Mouse (Mus musculus) mesoderm, embryonic 11.5 days (tissue): ENCODE data around the gene Gpr84.
A peak's percentile ranks its signal among the peaks of the same experiment; 100 is the strongest.

Experiments used
- DNase-seq: peaks from one replicate; pipeline ENCODE4 v3.0.0-alpha.2; 2012; ENCODE audit warnings: low read depth, low spot score

Gpr84 gene

DNA sequence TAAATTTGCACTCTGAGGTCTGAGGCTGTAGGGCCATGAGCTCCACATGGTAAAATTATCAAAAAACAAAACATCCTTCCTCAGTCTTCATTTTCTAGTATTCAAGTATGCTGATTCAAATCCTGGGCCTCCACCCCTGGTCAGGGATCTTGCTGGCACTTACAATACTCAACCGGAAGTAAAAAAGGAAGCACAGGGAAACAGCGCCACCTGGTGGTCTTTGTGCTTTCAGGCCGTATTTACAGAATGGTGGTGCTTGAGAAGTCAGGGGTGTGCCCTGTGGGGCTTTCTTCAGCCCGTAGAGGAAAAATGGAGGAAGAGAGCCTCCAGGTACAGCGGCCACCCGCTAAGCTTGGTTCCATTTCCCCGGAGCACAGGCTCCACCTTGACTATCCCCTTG is 3.3 kb downstream of the Gpr84 start:
- DNase-seq = peak; percentile 97

DNA sequence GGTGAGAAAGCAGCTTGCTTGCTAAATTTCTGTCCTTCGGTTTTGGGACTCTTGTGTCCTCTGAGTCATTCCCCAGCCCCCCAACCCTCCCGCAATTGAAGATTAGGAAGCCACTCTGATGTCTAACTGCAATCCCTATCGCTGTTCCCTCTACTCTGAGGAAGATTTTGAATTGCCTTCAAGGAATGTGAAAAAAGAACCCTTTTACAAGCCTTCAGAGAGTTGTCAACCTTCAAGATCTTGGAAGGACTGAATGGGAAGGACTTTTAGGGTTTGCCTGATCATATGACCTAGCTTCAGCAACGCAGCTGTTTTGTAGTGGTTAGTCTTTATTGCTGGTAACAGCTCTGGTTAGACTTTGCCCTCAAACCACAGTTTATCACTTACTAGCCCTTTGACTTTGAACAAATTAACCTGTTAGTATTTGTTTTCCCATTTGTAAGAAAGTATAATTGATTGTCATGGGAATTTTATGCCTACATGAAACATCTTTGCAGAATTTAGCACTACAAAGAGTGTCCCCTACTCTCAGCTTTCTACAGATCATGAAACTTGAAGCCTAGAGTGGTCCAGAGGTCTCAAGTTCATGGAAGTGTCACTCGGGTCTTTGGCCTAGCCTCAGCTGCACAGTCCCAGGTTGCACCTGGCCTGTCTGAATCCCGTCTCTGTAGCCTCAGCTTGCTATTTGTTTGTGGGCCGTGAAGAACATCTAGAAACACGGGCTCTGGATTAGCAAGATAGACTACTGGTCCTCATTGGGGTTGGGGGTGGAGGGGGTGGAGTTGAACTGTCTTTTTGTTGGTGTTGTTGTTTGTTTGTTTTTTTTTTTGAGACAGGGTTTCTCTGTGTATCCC is 4.4 kb downstream of the Gpr84 start:
- DNase-seq = peak; percentile 45

DNA sequence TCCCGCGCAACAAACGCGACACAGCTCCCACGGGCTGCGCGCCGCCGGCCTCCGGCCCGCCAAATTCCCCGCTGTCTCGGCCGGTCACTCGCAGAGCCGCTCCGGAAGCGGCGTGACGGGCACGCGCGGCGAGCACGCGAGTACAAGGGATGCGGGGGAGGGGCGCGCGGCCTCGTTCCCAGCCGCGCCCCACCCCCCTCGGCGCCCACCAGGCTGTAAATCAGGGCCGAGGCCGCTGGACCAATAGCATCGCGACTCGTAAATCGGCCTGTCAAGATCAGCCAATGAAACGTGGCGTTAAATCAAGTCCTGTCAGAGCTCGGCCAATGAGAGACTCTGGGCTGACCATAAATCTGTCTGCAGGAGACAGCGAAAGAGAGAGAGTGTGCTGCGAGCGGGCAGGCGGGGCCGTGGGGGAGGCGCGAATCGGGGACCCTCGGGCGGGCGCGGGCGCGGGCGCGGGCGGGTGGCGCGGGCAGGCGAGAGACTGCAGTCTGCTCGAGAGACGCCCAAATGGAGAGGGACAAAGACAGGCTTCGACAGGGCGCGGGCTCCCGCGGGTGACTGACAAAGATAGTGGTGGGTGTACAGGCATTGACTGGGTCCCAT is 5.2 kb downstream of the Gpr84 start:
- peak; percentile 99 for DNase-seq

DNA sequence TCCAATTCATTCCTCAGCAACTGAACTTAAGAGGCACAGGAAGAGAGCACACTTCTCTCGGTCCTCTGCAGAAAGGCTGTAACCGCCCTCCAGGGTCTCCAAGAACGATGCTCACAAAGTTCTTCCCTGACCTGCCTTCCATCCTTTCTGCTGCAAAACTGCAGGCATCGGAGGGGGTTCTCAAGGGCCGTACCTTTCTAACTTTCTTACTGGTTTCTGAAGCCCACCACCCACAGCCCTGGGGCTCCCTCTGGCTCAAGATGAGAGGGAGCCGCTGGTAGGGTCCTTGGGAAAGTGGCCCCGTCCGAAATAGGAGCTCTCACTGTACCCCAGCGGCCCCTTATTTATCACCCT is 5.8 kb downstream of the Gpr84 start:
- DNase-seq = no peak

DNA sequence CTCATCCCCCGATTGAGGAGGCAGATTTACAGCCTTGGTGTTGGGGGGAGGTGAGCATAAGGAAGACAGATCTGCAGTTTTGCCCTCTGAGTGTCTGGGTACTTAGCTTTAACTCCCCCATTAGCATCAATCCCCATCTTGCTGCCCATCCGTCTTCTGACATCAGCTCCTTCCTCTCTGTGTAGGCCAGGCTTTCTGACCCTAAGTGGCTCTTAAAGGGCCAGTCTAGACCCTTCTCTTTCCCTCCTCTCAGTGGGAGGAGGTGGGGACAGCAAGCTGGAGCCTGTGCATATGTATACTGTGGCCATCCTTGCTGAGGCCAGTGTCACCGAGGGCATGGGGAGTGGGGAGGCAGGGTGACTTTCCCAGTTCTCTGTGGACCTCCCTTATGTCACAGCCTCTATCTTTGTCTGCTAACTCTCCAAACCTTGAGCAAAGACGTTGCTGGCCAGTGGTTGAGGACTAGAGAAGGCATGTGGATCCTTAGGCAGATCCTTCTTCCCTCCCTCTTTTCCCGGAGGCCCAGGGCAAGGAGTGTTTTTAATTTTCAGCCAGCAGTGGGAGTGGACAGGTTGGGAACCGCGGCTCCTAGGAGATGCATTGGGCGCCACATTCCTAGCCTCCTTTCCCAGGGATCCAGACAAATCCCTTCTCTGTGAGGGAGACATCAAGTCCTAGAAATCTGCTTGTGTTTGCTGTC is 6.3 kb downstream of the Gpr84 start:
- peak; percentile 81 for DNase-seq

DNA sequence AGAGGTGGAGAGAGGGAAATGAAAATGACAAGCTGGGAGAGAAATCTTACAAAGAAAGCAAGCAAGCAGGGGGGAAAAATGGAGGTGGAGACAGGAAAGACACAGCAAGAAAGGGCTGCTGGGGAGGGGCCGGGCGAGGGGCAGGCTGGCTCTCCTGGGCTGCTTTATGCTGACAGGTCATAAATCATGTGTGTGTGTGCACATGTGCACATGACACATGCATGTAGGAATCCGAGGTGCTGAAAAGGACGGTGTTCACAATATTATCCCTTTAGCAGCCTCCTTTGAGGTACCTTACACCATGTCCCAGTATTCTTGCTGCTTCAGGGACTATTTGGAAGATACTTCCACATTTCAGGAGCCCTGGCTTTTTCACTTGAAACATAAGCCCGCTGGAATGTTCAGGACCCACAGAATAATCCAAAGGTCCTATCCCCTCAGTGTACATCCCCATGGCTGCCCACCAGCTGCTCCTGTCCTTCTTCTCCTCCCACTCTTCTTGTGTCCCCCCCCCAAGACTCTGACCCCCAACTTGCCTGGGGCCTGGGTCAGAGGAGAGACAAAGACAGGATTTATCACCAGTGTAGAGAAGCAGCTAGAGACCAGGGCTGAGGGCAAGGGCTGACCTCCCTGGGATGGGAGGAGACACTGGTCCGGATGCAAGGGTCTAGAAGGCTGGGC is 7.9 kb downstream of the Gpr84 start:
- peak; percentile 86 for DNase-seq

DNA sequence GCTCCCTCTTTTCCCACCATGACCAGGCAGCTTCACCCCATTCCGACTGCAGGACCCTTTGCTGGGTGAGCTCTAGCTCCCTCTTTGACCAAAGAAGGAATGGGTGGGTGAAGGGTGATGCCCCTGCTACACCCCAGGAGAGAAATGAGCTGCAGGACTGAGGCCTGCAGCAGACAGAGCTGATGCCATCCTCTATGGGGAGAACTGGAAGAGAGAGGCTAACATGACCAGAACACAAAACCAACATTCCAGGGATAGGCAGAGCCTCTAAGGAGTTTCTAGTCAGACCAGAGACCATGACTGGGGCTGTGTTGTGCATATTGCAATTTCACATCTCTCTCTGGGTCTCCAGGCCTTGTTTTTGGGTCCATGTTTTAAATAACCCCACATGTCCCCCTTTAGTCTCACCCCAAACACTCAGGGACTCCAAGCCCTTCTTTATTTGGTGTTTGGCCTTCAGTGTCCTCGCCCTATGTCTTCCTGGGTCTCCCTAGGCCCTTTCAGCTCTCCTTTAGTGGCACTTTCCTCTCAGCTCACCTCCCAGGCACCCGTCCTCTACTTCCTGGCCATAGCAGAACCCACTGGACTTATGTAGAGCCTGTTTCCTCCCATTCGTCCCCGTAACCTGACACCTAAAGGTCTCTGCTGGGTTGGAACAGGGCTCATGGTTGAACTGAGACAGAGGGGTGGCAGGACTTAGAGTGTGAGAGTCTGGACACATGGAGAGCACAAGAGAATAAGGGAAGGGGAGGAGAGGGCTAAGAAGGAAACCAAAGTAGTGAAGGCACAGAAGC is 8.7 kb downstream of the Gpr84 start:
- no peak for DNase-seq

DNA sequence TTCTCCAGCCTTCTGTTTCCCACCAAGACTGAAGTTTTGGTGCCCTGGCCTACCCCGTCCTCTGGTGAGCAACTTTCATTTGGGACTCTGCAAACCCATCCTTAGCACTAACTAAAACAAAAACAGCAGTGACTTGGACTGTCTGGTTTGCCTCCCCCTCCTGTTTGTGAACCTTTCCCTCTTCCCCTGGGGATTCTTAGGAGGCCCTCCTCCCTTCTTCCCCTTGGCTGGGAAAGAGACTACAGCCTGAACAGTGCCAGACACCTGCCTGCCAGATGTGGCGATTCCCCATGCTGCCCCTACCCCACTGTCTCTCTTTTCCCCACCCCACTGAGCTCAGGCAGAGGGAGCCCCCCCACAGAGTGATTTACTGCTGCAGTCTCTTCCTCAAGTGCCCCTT is 9.4 kb downstream of the Gpr84 start:
- peak; percentile 91 for DNase-seq

DNA sequence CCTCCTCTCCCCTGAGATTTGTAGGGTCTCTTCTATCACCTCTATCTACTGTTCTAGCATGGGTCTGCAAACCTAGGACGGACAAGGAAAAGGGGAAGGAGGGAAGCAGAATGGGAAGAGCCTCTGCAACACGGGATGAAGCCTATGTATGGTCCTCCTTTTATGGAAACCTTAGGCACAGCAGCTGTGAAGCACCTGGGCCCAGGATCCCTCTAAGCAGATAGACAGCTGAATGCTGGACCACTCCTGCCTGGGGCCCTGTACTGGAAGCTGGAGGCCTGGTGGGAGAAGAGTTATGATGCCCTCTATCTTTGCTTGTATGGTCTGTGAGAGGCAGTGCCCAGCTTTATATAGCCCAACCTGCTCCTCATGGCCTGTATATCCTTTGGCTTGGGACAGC is 9.9 kb downstream of the Gpr84 start:
- DNase-seq = peak; percentile 70

DNA sequence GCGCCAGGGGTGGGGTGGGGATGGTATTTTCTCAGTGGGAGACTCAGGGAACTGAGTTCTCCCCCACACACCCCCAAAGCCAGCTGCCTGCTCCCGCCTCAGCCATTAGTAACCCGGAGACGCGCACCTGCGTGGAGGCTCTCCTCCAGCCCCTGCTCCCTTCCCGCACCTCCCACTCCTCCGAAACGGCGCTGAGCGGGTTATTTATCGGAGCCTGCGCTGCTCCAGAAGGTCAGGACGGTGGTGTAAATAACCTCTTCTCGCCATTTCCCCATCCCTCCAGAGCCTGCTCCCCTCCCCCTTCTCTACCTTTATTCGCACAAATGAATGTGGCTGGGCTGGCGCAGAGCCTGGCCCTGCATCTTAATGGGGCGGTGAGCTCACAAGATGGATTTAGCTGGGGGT is 10.3 kb downstream of the Gpr84 start:
- DNase-seq = peak; percentile 89

DNA sequence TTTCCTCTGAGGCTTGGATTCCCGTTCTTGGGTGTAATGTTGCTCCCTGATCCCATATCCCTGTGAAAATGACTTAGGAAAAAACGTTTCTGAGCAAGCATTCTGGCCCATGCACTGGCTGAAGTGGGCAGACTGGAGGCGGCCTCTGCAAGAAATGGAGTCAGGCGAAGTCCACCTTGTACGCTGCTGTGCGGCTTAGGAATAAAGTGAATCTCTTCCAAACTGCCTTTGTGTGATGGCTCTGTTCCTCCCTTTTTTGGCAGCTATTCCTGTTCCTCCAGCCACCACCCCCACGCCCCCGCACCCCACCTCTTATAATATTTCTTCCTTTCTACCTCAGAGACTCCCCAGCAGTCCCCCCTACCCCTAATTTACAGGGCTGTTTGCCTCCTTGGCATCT is 10.8 kb downstream of the Gpr84 start:
- no peak for DNase-seq

DNA sequence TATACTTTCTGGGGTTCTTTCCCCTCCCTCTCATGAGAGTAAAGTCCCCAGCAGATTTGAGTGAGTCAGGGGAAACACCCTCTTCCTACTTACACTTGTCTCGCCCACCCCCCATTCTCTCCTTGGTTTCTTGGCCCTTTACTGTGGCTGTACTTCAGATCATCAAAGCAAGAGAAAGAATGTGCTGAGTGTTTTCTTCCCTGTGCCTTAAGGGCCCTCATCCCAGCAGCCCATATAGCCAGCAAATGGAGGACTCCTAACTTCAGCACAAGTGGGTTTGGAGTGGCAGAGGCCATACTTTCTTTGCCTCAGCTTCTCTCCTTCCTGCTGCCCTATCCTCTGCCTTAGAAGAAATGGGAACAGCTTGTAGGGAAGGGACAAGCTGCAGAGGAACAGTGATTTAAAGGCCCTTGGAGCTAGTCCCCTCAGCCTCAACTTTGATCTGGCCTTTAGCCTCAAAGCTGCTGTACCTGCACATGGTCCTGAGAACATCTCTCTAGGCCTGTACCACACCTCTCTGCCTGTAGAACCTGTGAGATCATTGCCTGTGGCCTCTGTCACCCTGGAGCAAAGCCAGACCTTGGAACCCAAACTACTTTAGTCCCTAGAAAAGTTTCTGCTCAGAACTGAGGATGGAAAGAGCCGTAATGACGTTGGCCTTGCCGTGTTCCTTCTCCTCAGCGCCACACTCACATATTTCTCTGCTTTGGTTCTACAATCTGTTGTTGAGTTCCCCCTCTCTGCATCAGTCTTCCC is 11.4 kb downstream of the Gpr84 start:
- DNase-seq = no peak

DNA sequence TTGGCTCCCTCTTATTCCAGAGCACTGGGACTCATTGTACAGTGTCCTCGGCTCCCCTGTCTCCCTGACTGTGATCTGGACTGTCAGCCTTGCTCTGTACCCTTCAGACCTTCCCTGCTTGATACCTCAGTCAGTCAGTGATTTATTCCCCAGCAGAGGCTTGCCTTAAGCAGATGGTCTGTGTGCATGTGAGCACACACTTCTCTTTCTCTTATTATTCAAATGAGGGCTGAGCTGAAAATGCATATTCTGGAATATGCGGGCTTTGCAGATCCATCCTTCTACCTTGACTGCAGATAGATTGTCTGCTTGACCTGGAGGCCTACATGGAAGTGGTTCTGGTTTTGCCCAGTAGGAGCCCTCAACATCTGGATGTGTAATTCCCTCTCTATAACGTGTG is 12.4 kb downstream of the Gpr84 start:
- no peak for DNase-seq

DNA sequence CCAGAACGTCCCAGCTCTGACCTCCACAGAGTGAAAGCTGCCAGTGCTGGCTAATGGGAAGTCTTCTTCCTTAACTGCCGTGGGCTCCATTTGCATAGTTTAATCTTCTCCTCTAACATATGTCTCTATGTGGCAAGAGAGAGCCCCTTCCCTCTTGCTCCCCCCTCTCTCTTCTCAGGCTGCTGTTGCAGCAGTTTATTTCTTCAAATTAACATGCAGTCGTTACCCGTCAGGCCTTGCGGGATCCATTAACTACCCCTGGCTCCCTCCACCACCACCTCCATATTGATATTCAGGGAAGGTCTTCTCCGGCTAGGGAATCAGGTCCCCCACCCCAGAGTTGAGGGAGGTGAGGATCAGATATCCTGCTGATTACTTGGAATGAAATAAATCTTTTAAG is 13.1 kb downstream of the Gpr84 start:
- no peak for DNase-seq

DNA sequence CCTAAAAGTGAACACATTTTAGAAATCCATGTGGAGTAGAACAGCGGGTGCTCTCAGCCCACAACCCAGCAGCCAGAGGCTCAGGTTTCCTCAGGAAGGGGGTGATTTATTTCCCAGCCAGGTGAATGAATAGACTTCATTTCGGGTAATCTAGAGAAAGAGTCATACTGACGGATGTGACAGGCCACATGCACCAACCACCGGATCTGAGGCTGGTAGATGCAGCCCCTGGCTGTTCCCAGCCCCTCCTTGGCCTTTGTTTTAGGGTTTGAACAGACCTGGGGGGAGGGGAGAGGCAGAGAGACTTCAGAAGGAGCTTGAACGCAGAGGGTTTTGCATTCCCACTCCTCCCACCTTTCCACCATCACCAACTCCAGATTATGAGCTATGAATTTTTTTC is 14.6 kb downstream of the Gpr84 start:
- DNase-seq = peak; percentile 75

DNA sequence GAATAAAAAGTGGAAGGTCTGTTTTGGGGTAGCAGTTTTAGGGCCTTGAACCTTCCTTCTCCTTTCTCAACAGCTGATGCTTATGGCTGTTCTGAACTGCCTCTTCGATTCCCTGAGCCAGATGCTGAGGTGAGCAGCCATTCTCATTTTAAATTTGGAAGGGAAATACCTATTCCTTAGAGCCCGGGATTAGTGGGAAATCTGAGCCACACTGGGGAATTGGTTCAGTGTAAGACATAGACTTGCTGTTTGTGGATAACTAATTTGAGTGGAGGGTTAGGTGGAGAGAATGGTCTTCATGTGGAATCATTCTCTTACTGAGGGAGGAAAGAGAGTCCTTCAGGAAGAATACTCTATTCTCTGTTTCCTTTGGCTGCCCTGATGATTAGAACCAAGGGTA is 15.8 kb downstream of the Gpr84 start:
- DNase-seq = no peak

DNA sequence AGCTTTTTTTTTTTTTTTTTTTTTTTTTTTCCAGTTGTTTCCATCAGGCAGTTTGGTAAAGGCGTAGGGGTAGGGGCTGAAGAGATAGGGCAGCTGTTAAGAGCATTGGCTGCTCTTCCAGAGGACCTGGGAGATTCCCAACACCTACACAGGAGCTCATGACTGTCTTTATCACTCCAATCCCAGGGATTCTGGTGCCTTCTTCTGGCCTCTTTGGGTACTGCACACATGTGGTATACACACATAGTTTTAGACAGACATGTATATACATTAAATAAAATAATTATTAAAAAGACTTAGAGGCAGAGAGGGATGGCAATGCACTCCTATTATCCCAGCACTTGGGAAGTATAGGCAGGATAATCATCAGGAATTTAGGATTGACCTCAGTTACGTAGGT is 17.0 kb downstream of the Gpr84 start:
- no peak for DNase-seq

DNA sequence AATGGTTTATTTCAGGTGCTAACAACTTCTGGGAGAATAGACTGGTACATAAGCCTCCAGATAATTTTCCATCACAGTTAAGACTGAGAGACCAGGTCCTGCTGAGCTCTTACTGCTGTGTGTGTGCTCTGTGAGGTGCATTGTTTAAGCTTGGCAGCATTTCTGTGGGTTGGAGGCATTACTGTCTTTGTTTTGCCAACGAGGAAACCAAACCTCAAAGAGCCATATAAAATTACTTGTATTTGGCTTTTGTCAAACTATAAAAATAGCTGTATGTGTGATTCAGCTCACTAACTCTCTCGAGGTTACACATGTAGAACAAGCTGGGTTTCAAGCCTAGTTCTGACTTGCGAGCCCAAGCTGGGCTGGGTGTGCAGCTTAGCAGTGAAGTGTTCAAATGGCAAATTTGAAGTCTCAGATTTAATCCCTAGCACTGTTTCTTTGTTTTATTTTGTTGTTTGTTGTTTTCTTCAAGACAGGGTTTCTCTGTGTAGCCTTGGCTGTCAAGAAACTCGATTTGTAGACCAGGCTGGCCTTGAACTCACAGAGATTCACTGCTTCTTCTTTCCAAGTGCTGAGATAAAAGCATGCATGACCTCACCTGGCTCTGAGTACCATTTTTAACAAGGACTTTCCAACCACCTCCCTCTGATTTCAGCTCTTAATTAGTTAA is 17.6 kb downstream of the Gpr84 start:
- no peak for DNase-seq

DNA sequence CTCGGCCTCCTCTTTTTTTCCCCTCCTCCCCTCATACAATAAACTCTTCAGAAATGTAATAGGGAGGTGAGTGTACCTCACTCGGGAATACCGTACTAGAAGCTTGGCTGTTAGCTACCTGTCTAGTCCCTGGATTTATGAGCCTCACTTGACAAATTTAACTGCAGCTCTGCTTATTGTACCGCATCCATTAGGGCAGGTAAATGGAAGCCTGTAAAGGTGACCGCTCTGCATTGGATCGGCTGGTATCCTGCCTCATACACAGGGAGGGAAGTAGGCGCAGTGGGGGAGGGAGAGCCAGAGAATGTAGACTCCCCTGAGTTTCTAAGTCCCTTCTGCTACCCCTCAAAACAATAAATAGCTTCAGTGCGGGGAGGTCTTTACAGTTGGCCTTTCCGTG is 19.6 kb downstream of the Gpr84 start:
- no peak for DNase-seq

DNA sequence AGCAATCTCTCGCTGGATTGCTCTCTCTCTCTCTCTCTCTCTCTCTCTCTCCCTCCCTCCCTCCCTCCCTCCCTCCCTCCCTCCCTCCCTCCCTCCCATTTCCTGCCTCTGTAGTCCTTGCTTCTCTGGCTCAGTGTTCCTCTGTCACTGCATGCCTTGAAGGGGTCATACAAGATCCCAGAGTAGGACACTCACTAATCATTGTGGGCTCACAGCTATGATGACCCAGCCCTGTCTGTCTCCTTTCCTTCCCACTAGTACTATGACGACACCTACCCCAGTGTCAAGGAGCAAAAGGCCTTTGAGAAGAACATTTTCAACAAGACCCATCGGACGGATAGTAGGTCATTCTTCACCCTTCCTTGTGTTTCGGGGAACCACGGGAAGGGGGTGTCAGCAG is 20.0 kb downstream of the Gpr84 start:
- no peak for DNase-seq
